Mouse (Mus musculus): ENCODE results near the gene Immp2l.

The Immp2l gene

GRCm38 (mm10) chr12:41324418-41324817 is 300.5 kb downstream of the Immp2l start:
- DNase-seq: no peak

- no peak for DNase-seq
These were observed 301.9 kb downstream of the Immp2l start for GRCm38 (mm10) chr12:41325756-41326155.

GRCm38 (mm10) chr12:41330988-41331671 is 307.2 kb downstream of the Immp2l start:
- DNase-seq: no peak

GRCm38 (mm10) chr12:41345621-41346020 is 321.7 kb downstream of the Immp2l start:
- DNase-seq: no peak

- DNase-seq: no peak
These were observed 323.6 kb downstream of the Immp2l start for GRCm38 (mm10) chr12:41347494-41347893.

GRCm38 (mm10) chr12:41349386-41349785 is 325.5 kb downstream of the Immp2l start:
- no peak for DNase-seq

- no peak for DNase-seq
These were observed 325.9 kb downstream of the Immp2l start for GRCm38 (mm10) chr12:41349814-41350213.

- DNase-seq: no peak
These were observed 327.4 kb downstream of the Immp2l start for GRCm38 (mm10) chr12:41351275-41351674.

GRCm38 (mm10) chr12:41354857-41355256 is 331.0 kb downstream of the Immp2l start:
- no peak for DNase-seq

GRCm38 (mm10) chr12:41356040-41356439 is 332.1 kb downstream of the Immp2l start:
- DNase-seq: no peak

GRCm38 (mm10) chr12:41386685-41387084 is 362.8 kb downstream of the Immp2l start:
- no peak for DNase-seq

- no peak for DNase-seq
These were observed 370.3 kb downstream of the Immp2l start for GRCm38 (mm10) chr12:41394231-41394630.

GRCm38 (mm10) chr12:41401136-41401535 is 377.2 kb downstream of the Immp2l start:
- no peak for DNase-seq

GRCm38 (mm10) chr12:41401923-41402322 is 378.0 kb downstream of the Immp2l start:
- no peak for DNase-seq

- DNase-seq: no peak
These were observed 385.5 kb downstream of the Immp2l start for GRCm38 (mm10) chr12:41409431-41409830.

GRCm38 (mm10) chr12:41416635-41417034 is 392.7 kb downstream of the Immp2l start:
- DNase-seq: no peak

- DNase-seq: no peak
These were observed 393.2 kb downstream of the Immp2l start for GRCm38 (mm10) chr12:41417099-41417498.

- no peak for DNase-seq
These were observed 394.1 kb downstream of the Immp2l start for GRCm38 (mm10) chr12:41417961-41418360.

GRCm38 (mm10) chr12:41425101-41425679 is 401.3 kb downstream of the Immp2l start:
- DNase-seq: no peak

- peak; percentile 38 for DNase-seq
These were observed 403.6 kb downstream of the Immp2l start for GRCm38 (mm10) chr12:41427464-41427863.

GRCm38 (mm10) chr12:41428806-41429205 is 404.9 kb downstream of the Immp2l start:
- DNase-seq: no peak

- peak; percentile 23 for DNase-seq
These were observed 412.5 kb downstream of the Immp2l start for GRCm38 (mm10) chr12:41436206-41436985.

GRCm38 (mm10) chr12:41438446-41438845 is 414.6 kb downstream of the Immp2l start:
- peak; percentile 13 for DNase-seq

Data from cerebellum, adult 8-10 months (tissue).